Mouse (Mus musculus): Measurements from ENCODE around the gene Sirt6.

The Sirt6 gene

DNA sequence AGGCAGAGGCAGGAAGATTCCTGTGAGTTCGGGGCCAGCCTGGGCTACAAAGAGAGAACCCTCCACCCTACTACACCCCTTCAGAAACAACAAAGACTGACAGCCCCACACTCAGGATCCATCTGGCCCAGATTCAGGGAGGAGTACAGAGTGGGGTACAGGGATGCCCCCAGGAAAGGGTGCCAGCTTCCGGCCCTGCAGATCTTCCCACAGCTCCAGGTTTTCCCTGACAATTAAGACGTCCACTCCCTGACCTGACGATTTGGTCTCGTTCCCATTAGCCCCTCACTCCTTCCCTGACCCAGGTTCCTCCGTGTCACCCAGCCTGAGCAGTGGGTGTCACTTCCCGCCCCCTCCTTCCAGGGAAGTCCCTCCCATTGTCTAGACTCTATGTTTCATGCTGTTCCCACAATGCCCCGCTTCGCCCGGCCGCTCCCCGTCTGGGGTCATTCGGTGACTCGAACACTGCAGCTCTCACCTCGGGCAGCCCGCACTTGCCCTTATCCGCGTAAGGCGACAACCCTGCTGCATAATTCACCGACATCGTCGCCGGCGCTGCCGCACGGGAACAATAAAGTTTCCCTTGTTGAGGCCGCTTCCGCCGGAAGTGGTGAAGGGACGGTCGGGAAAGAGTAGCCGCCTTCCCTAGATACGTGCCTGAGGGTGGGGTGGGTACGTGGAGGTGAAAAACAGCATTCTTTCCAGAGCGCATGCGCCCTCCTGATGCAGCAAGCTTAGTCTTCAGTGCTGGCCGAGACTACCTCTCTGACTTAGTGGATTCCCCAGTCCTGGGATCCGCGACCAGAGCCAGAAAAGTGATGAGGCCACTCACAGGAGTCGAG lies at the start of gene Sirt6:
Sirt6 (minus strand) TSS at position 804 of the 842 bp plus-strand sequence.
- peak; percentile 94 to 96 for DNase-seq

GRCm38 (mm10) chr10:81656174-81656573 lies 28.6 kb upstream of the Sirt6 start:
- DNase-seq: no peak

DNA sequence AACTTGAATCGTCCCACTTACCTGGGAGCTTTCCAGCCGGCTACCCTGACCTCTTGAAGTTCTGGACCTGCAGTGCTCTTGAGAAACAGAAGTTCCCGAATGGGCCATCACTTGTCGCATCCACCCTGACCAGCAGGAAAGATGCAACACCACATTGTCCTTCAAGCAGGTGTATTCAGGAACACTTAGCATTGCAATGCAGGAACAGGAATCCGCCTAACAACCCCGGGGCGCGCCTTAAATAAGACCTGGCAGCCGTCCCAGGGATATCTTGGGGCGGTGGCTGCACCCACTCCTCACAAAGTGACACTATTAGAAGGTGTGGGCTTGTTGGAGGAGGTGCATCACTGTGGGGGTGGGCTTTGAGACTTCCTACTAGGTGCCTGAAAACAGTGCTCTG lies 27.6 kb upstream of the Sirt6 start:
- no peak for DNase-seq

- DNase-seq: peak; percentile 89 to 92
Measured at GRCm38 (mm10) chr10:81648803-81649775, 21.5 kb upstream of the Sirt6 start, which contains the start of gene Gm10778. TSS of gene Gm10778 (plus strand) at chr10:81649059.

- DNase-seq: peak; percentile 42 to 72
Measured at GRCm38 (mm10) chr10:81646015-81646555, 18.5 kb upstream of the Sirt6 start.

DNA sequence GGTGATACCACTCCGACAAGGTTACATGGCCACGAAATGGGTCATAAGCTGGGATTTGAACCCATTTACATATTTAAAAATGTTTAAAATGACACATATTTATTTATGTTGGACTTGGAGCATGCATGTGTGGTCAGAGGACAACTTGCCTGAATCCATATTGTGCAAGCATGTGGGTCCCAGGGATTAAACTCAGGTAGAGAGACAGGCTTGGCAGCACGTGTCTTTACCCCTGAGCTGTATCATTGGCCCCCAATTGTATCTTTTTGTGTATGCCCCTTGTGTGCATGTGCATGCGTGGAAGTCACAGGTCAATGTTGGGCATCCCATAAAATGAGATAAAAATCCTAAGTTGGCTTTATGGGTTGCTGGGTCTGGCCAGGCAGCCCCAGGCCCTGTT lies 17.8 kb upstream of the Sirt6 start:
- no peak for DNase-seq

DNA sequence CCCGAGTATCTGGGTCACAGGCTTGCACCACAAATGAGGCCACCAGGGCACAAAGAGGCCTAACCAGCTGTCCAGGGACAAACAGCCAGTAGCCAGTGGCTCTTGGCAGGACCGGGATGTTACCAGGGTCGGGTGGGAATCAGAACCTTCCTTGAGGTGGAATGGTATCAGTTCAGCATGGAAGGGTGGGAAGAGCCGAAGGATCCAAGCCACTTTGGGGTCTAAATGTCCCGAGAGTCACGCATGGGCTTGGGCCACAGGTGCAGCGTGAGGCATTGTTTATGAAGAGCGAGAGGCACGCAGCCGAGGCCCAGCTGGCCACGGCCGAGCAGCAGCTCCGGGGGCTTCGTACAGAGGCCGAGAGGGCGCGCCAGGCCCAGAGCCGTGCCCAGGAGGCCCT lies 17.1 kb upstream of the Sirt6 start:
- DNase-seq: no peak

- no peak for DNase-seq
Measured at GRCm38 (mm10) chr10:81644162-81644561, 16.6 kb upstream of the Sirt6 start.

- DNase-seq: peak; percentile 97 to 98
Measured at GRCm38 (mm10) chr10:81643449-81644055, 16.0 kb upstream of the Sirt6 start.

DNA sequence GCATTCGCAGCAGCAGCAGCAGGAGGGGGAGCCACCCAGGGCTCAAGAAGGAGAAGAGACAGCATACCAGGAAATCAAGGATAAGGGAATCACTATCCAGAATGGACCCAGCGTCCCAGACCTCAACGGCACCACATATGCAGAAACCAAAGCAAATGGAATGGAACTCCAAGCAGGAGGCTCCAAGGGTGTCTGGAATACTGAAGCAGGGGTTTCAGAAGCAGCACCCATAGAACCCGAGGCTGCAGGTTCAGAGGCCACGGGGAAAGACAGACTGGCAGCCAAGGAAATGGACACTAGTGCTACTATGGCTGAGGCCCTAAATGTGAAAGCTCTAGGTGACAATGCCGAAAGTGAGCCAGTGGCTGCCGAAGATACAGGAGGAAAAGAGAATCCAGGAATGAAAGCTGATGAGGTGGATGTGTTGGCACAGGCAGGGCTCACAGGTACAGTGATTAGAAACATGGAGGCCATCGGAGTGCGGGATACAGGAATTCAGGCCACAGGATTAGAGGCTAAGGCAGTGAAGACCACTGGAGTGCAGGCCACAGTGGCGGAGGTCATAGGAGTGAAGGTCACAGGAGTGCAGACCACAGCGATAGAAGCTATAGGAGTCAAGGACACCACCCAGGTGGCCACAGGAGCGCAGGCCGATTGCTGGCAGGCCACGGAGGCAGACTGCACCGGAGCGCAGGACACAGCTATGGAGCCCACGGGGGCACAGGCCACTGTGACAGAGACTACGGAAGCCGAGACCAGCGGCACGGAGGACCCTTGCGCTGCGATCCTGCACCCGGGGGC lies 15.3 kb upstream of the Sirt6 start:
- no peak for DNase-seq

DNA sequence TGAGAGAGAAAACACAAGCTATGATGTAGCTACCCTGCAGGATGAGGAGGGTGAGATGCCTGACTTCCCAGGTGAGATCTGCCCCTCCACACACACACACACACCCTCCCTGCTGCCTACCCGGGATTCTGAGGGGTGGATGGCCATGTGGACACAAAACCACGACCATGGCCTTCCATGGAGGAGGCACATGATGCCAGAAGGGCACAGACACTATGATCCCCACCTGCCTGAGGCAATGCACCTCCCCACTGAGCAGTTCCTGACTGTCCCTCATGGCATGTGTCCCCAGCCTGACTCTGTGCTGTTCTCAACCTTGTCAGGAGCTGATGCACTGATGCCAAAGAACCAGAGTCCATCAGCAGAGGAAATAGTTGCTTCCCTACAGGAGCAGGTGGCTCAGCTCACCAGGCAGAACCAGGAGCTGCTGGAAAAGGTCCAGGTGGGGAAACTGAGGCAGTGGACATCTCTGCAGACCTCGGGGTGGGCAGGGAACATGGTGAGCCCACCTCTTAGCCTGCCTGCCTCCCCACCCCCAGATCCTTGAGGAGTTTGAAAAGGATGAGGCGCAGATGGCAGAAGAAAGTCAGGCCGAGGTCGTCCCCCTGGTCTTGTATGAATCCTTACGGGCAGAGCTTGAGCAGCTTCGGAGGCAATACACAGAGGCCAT lies 14.5 kb upstream of the Sirt6 start:
- DNase-seq: no peak

- no peak for DNase-seq
Measured at GRCm38 (mm10) chr10:81641566-81641965, 14.0 kb upstream of the Sirt6 start.

GRCm38 (mm10) chr10:81640825-81641224 lies 13.2 kb upstream of the Sirt6 start:
- peak in 1 of 2 experiments; percentile 25 for DNase-seq

GRCm38 (mm10) chr10:81638101-81638500 lies 10.5 kb upstream of the Sirt6 start:
- no peak for DNase-seq

DNA sequence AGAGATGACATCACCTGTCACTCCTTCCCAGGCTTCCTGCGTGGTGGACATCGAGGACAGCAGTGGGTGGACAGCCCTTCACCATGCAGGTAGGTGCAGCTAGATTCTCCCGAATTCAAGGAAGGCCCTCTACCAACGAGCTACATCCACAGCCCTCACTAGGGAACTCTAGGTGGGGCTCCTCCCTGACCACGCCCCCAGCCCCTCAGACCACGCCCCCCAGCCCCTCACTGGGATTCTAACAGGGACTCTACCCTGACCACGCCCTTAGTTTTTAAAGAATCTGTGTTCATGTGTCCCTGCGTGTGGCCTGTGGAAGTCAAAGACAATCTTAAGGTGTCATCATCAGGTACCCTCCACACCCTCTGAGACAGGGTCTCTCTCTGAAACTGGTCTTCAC lies 8.7 kb upstream of the Sirt6 start:
- DNase-seq: no peak

DNA sequence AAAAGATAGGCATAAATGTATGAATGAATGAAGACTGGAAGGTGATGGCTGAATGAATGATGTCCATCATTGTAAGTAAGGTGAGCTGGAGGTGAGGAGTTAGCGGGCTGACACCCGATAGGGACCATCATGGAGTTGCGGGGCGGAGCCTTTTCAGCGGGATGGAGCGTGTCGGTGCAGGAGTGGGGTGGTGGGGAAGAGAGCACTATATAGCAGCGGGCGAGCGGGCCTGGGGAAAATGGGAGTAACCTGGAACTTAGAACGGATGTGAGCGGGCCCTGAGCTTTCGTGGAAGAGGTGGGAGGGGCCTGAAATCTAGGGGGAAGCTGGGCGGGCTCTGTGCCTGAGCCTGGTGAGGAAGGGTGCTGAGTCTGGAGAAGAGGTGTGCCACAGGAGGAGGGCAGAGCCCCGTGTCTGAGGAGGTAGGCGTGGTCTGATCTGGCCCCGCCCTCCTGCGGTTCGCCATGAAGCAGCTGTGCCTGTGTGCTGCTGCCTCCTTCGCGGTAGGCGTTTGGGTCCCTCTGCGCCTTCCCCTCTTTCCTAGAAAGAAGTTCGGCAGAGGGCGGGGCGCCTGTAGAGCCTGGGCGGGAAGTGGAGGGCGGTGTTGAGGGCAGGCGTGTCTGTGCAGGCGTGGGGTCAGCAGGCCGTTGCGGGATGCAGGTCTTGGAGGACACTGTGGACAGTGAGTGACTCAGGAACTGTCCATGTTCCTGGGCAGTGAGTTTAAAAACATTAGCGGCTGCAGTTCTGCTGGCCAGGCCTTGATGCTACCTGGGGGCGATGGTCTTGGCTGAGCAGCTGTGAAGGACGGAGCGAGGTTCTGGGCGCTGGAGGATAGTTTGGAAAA lies 5.9 kb upstream of the Sirt6 start:
- peak; percentile 90 to 94 for DNase-seq

- no peak for DNase-seq
Measured at GRCm38 (mm10) chr10:81628390-81628789, 793 bp upstream of the Sirt6 start, which contains the start of gene Ankrd24. TSS of gene Ankrd24 (plus strand) at chr10:81628540.

DNA sequence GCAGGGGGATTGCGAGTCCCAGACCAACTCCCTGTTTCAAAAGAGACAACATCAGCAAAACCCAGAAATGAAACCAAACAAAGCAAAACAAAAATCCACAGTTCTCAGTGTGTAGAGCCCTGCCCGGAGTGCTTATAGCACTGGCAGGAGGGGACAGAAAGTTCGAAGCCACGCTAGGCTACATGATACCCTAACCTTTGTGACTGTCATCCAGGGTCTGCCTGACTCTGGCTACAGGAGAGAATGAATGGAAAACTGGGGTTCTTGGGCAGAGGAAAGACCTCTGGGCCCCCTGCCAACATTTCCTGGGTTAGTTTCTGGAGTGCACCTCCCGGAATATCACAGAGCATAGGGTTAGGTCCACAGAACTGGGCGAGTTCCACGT lies 231 bp upstream of the Sirt6 start:
- DNase-seq: peak in 1 of 2 experiments; percentile 48

DNA sequence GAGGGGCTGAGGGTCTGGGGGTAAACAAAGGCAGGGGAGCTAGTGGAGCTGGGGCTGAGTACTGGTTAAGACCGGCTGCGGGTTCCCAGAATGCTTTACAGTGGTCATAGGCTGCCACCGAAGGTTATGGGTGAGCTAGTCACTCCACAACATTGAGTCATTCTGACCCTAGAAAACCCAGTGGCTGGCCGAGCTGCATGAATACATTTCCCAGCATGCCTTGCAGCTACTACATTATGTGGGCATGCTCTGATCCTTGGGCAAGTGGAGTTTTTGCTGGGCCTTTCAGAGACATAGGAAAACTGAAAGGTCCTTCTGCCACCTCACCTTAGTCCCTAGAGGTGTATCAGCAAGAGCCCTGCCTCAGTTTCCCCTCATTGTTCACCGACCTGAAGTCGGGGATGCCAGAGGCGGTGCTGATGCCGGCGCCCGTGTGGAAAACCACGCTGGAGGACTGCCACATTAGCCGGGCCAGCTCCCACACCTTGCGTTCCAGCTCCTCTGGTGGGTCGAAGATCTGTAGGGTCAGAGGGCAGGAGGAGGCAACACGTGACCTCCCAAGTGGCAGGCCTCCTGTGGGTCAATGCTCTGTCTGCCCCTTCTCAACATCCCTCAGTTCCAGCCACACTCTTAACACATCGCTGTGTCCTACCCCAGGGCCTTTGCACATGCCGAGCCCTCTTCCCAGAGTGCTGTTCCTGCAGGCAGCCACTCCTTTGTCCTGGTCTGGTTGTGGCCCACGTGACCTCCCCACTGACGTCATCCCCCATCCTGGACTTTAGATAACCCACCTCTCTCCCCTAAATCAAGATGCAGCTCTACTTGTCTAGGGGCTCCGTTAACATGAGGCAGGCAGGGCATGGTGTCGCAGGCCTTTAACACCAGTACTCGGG lies 1.2 kb downstream of the Sirt6 start:
- DNase-seq: no peak

Measured in kidney, postnatal 36 days (tissue).